Mouse (Mus musculus): Measurements from ENCODE around the gene Kctd20. TPM values are rescaled to one million over a fixed set of nuclear protein-coding genes. Genes with fewer than 3 reads are reported as not detected.
A peak's percentile ranks its signal among the peaks of the same experiment; 100 is the strongest.

Kctd20 gene
- total and polyA plus RNA-seq, 3 experiments = 23.8 to 55.8 (median 55.7) TPM

DNA sequence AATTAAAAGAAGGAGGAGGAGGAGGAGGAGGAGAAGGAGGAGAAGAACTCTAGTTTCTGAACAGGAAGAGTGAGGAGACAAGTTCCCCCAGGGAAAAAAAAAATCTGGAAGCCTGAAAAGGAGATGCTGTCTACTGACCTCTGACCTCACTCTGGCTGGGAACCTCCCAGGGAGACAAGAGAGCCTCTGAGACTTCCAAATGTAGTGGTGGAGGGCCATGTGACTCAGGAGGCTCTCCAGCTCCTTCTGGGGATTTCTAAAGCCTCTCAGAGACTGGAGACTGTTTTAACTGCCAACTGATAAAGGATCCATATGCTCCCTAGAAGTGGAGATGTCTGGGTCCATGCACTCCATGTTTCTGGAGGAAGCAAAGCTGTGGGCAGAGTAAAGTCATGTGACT lies 62.5 kb downstream of the Kctd20 start:
- H3K27me3 ChIP-seq (ENCODE audit: control insufficient read depth, insufficient read depth, low read length) = no peaks in the 10 kb centered on the region

GRCm38 (mm10) chr17:29015638-29016037 lies 63.9 kb downstream of the Kctd20 start:
- DNase-seq = no peak
- 23% methylated on average over 2 of the region's 2 CpGs for WGBS

More for the DNA sequence above, 62.5 kb downstream of the Kctd20 start:
- no peaks in the 10 kb centered on the region for H3K36me3 ChIP-seq (ENCODE audit: control insufficient read depth, insufficient read depth, low read length)
- no peak overlapping the region for H3K9ac ChIP-seq (ENCODE audit: low read depth, low read length)
- intact Hi-C loops (cut with DNase I) = loop anchor here (2.0 kb wide), 1 partner anchor 15 kb away; no protein-coding TSS in a partner anchor
- no peak for TF ChIP-seq EP300 (IDR thresholded peaks at IDR 0.05; ENCODE audit: insufficient read depth, low read depth, low read length)
- TF ChIP-seq CTCF (IDR thresholded peaks at IDR 0.05) = no peak
- TF ChIP-seq POLR2A (IDR thresholded peaks at IDR 0.05; ENCODE audit: insufficient read depth, low read depth, low read length) = no peak
- H3K4me3 ChIP-seq = no peak overlapping the region
- H3K4me1 ChIP-seq (ENCODE audit: control insufficient read depth, insufficient read depth, low read length) = no peaks in the 10 kb centered on the region; the same call in 1 of the 2 replicates
- DNase-seq = peak in 1 of 2 experiments; percentile 49
- no peak overlapping the region for H3K27ac ChIP-seq
- no peaks in the 10 kb centered on the region for H3K79me2 ChIP-seq (replicated peaks; ENCODE audit: control insufficient read depth, insufficient read depth, low read length)

GRCm38 (mm10) chr17:29016705-29017104 lies 65.0 kb downstream of the Kctd20 start:
- Histone ChIP-seq H3K4me1 (ENCODE audit: control insufficient read depth, insufficient read depth, low read length) (no peaks in the 10 kb centered on the region; the same call in 1 of the 2 replicates), H3K79me2 (replicated peaks; ENCODE audit: control insufficient read depth, insufficient read depth, low read length) (no peaks in the 10 kb centered on the region), H3K27ac (no peak overlapping the region), H3K36me3 (ENCODE audit: control insufficient read depth, insufficient read depth, low read length) (no peaks in the 10 kb centered on the region), H3K9ac (ENCODE audit: low read depth, low read length) (no peak overlapping the region), H3K27me3 (ENCODE audit: control insufficient read depth, insufficient read depth, low read length) (no peaks in the 10 kb centered on the region), H3K4me3 (no peak overlapping the region)
- TF ChIP-seq EP300 (IDR thresholded peaks at IDR 0.05; ENCODE audit: insufficient read depth, low read depth, low read length) = no peak
- no peak for TF ChIP-seq POLR2A (IDR thresholded peaks at IDR 0.05; ENCODE audit: insufficient read depth, low read depth, low read length)
- TF ChIP-seq CTCF (IDR thresholded peaks at IDR 0.05) = no peak
- WGBS = 80% methylated on average over 4 of the region's 4 CpGs
- DNase-seq = no peak
- intact Hi-C loops (cut with DNase I) = no loop called here

More at GRCm38 (mm10) chr17:29015638-29016037, 63.9 kb downstream of the Kctd20 start:
- intact Hi-C loops (cut with DNase I) = loop anchor here (2.0 kb wide), 1 partner anchor 13 kb away; no protein-coding TSS in a partner anchor
- Histone ChIP-seq H3K4me3 (no peak overlapping the region), H3K79me2 (replicated peaks; ENCODE audit: control insufficient read depth, insufficient read depth, low read length) (no peaks in the 10 kb centered on the region), H3K27me3 (ENCODE audit: control insufficient read depth, insufficient read depth, low read length) (no peaks in the 10 kb centered on the region), H3K36me3 (ENCODE audit: control insufficient read depth, insufficient read depth, low read length) (no peaks in the 10 kb centered on the region), H3K27ac (no peak overlapping the region), H3K4me1 (ENCODE audit: control insufficient read depth, insufficient read depth, low read length) (no peaks in the 10 kb centered on the region; the same call in 1 of the 2 replicates), H3K9ac (ENCODE audit: low read depth, low read length) (no peak overlapping the region)
- TF ChIP-seq CTCF (IDR thresholded peaks at IDR 0.05) (peak; percentile 80), EP300 (IDR thresholded peaks at IDR 0.05; ENCODE audit: insufficient read depth, low read depth, low read length) (no peak)

DNA sequence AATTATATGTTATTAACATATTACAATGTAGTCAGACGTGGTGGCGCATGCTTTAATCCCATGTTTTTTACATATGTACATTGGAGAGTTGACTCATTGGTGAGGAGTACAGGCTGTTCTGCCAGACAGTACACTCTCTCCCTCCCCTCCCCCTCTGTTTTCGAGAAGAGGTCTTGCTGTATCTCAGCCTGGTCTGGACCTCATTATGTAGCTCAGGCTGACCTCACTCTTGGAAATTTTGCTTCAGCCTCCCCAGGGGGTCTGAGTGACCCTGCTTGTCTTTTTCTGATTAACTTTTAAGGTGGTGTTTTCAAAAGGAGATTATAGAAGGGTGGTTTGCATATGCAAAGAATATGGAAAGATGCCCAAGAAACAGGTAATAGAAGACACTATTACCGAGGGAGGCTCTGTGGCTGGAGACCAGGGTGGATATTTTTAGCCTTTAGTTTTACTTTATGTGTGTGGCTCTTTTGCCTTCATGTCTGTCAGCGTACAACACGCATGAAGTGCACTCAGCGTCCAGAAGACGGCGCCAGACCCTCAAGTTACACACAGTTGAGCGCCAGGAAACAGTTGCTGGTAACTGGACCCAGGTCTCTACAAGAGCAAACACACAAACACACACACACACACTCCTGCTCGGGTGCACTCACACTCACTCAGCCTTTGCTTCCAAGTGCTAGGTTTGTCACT lies 66.7 kb downstream of the Kctd20 start:
- peak; percentile 48 to 55 for DNase-seq
- H3K9ac ChIP-seq (ENCODE audit: low read depth, low read length) = no peak overlapping the region
- no peak overlapping the region for H3K4me3 ChIP-seq
- no peaks in the 10 kb centered on the region for H3K36me3 ChIP-seq (ENCODE audit: control insufficient read depth, insufficient read depth, low read length)
- H3K27me3 ChIP-seq (ENCODE audit: control insufficient read depth, insufficient read depth, low read length) = no peaks in the 10 kb centered on the region
- WGBS = 63% methylated on average over 11 of the region's 11 CpGs
- TF ChIP-seq EP300 (IDR thresholded peaks at IDR 0.05; ENCODE audit: insufficient read depth, low read depth, low read length) (peak; percentile 28; the same call in 1 of the 2 replicates), POLR2A (IDR thresholded peaks at IDR 0.05; ENCODE audit: insufficient read depth, low read depth, low read length) (no peak), CTCF (IDR thresholded peaks at IDR 0.05) (peak; percentile 47)
- intact Hi-C loops (cut with DNase I) = no loop called here
- no peaks in the 10 kb centered on the region for H3K79me2 ChIP-seq (replicated peaks; ENCODE audit: control insufficient read depth, insufficient read depth, low read length)
- H3K4me1 ChIP-seq (ENCODE audit: control insufficient read depth, insufficient read depth, low read length) = no peaks in the 10 kb centered on the region; the same call in 1 of the 2 replicates
- H3K27ac ChIP-seq = no peak overlapping the region

Other genes with a start within 250 kb of the Kctd20 start
- under 1 TPM in 1 of 2 experiments, not detected in 1; 0.52 TPM for gene AC170998.1, start 225.9 kb upstream of the Kctd20 start, total RNA-seq (2021)
- gene AC170998.1, start 225.9 kb upstream of the Kctd20 start, polyA plus RNA-seq (2012; rRNA removed) = 0.27 TPM in 1 of 2 replicates, not detected in the other
- under 1 TPM; 0.48 to 0.52 TPM for gene Mapk13, start 182.7 kb upstream of the Kctd20 start, total RNA-seq (2021)
- 0.38 and 0.78 TPM in 2 replicates for gene Mapk13, start 182.7 kb upstream of the Kctd20 start, polyA plus RNA-seq (2012; rRNA removed)
- 10 to 100 TPM; 12.0 to 15.8 TPM for gene Brpf3, start 150.9 kb upstream of the Kctd20 start, total RNA-seq (2021)
- 14.0 and 14.2 TPM in 2 replicates for gene Brpf3, start 150.9 kb upstream of the Kctd20 start, polyA plus RNA-seq (2012; rRNA removed)
- gene Pnpla1, start 93.5 kb upstream of the Kctd20 start, total RNA-seq (2021) = not detected
- gene Pnpla1, start 93.5 kb upstream of the Kctd20 start, polyA plus RNA-seq (2012; rRNA removed) = 0.02 TPM in 1 of 2 replicates, not detected in the other
- gene 4930539E08Rik, start 36.6 kb upstream of the Kctd20 start, total RNA-seq (2021) = not detected
- 0.08 and 0.23 TPM in 2 replicates for gene 4930539E08Rik, start 36.6 kb upstream of the Kctd20 start, polyA plus RNA-seq (2012; rRNA removed)
- gene Pxt1, start 8.1 kb upstream of the Kctd20 start, total RNA-seq (2021) = under 1 TPM in 1 of 2 experiments, not detected in 1; 0.52 TPM
- gene Pxt1, start 8.1 kb upstream of the Kctd20 start, polyA plus RNA-seq (2012; rRNA removed) = 0.14 and 0.29 TPM in 2 replicates
- 10 to 100 TPM; 29.5 to 32.5 TPM for gene Stk38, start 56.0 kb downstream of the Kctd20 start, total RNA-seq (2021)
- gene Stk38, start 56.0 kb downstream of the Kctd20 start, polyA plus RNA-seq (2012; rRNA removed) = 41.6 and 50.5 TPM in 2 replicates
- gene Srsf3, start 80.7 kb downstream of the Kctd20 start, total RNA-seq (2021) = 10 to 100 TPM; 64.5 to 84.9 TPM
- 84.5 and 104 TPM in 2 replicates for gene Srsf3, start 80.7 kb downstream of the Kctd20 start, polyA plus RNA-seq (2012; rRNA removed)
- gene Cdkn1a, start 139.0 kb downstream of the Kctd20 start, total RNA-seq (2021) = 100 to 1,000 TPM in 1 of 2 experiments, 10 to 100 TPM in 1; 56.4 to 156 TPM
- 30.4 and 37.3 TPM in 2 replicates for gene Cdkn1a, start 139.0 kb downstream of the Kctd20 start, polyA plus RNA-seq (2012; rRNA removed)
- under 1 TPM in 1 of 2 experiments, not detected in 1; 0.70 TPM for gene Rab44, start 162.2 kb downstream of the Kctd20 start, total RNA-seq (2021)
- gene Rab44, start 162.2 kb downstream of the Kctd20 start, polyA plus RNA-seq (2012; rRNA removed) = 0.23 and 0.38 TPM in 2 replicates